Mouse (Mus musculus) R1 (cell line): ENCODE measurements around the gene Mn1.

ENCODE experiments used
- DNase-seq: peaks from one replicate; pipeline ENCODE4 v3.0.0-alpha.2; 2018; ENCODE audit warnings: low read depth, low spot score

Mn1 gene

DNA sequence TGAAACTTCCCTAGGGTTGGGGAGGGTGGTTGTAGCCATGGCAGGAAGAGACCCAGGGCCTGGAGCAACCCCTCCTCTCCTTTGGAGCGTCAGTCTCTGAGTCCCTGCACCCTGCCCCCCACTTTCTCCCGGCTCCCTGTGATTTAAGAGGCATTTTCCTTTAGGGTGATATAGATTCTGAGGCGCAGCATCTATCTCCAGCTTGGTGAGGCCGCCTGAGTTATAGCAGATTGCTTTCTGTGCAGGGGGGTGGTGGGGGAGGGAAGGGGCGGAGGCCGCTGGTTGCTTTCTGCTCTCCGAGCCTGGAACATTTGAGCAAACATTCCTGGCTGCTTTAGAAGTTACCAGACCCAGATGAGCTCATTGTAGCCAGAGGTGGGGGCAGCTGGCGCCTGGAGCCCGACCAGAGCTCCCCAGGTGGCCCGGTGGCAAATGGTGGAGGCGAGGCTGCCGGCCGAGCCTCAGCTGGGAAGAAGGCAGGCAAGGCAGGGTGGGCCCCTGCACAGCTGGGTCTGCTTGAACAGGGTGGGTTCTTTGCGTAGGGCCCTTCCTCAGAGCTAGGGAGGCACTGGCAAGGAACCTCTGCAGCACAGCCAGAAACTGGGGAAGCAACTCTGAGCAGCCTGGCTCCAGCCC lies 8.6 kb upstream of the Mn1 start:
- DNase-seq: no peak

DNA sequence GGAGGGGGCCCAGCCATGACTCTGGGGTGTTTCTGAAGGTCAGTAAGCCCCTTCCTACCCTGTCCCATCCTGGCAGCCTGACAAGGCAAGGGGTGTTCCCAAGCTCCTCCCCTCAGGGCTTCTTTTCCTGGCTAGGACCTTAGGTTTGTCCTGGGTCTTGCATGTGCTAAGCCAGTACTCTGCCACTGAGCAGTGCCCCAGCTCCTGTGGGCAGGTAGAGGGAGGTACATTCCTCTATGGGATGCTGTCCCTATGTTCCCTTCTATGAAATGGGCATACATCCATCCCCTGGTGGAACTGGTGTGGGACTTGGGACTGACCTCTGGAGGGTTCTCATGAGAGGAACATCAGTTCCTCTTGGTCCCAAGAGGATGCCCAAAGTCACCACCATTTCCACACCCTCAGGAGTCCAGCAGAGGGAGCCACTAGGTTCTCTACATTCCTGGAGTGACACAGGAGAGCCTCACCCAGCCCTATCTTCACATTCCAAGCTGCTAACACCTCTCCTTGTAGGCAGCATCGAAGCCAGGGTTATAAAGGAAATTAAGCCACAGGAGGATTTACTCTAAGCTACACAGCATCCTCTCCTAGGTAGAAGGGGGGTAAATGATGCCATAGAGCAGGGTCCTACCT lies 7.6 kb upstream of the Mn1 start:
- peak; percentile 86 for DNase-seq

- no peak for DNase-seq
These were observed 6.5 kb upstream of the Mn1 start for GRCm38 (mm10) chr5:111410665-111411064.

DNA sequence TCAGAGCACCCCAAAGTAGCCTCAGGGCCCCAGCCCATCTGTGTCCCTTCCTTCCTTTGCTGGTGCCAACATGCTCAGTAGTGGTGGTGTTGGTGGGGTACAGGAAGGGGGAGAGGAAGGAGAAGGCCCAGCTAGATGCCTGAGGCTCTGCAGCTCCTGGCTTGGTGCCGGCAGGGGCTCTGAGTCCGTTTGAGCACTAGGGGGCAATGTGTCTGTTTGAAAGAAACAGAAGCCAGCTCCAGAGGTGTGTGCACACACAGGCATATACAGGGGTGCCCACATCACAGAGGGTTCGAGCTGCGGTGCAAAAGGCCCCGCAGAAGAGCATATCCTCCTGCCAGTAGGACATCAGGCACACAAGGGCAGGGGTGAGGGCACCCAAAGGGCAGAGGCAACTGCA lies 3.0 kb upstream of the Mn1 start:
- DNase-seq: peak; percentile 61

- DNase-seq: no peak
These were observed 2.4 kb upstream of the Mn1 start for GRCm38 (mm10) chr5:111414770-111415249.

DNA sequence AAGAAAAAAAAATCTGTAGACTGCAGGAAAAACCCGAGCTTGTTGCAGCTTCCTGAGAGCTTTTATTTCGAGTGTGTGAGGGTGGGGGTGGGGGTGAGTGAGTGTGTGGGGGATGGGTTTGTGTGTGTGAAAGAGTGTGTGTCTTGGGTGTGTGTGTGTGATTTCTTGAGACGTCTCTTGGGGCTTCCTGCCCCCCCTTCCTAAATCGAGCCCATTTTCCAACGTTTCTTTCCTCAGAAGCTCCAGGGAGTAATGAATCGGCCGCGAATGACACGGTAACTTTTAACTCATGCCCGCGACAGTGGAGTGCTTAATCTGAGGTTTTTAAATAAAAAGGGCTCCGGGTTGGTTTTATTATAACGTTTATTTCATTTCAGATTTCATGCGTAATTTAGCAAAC lies 1.6 kb upstream of the Mn1 start:
- no peak for DNase-seq

- no peak for DNase-seq
These were observed 1.1 kb upstream of the Mn1 start for GRCm38 (mm10) chr5:111416048-111416447.

- DNase-seq: peak; percentile 32
These were observed 393 bp downstream of the Mn1 start for GRCm38 (mm10) chr5:111417378-111418131.

DNA sequence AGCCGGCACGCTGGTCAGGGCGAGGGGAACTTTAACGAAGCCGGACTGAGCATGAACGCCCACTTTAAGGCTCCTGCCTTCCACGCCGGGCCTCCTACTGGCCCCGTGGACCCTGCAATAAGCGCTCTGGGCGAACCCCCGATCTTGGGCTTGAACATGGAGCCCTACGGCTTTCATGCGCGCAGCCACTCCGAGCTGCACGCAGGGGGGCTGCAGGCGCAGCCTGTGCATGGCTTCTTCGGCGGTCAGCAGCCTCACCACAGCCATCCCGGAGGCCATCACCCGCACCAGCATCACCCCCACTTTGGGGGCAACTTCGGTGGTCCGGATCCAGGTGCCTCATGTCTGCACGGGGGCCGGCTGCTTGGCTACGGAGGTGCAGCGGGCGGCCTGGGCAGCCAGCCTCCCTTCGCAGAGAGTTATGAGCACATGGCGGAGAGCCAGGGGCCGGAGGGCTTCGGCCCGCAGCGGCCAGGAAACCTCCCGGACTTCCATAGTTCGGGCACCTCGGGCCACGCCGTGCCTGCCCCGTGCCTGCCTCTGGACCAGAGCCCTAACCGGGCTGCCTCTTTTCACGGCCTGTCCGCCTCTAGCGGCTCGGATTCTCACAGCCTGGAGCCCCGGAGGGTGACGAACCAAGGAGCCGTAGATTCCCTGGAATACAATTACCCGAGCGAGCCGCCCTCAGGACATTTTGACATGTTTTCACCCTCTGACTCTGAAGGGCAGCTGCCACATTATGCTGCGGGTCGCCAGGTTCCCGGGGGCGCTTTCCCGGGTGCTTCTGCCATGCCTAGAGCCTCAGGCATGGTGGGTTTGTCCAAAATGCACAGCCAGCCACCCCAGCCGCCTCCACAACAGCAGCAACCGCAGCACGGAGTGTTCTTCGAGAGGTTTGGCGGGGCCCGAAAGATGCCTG lies 1.3 kb downstream of the Mn1 start:
- DNase-seq: peak; percentile 28

DNA sequence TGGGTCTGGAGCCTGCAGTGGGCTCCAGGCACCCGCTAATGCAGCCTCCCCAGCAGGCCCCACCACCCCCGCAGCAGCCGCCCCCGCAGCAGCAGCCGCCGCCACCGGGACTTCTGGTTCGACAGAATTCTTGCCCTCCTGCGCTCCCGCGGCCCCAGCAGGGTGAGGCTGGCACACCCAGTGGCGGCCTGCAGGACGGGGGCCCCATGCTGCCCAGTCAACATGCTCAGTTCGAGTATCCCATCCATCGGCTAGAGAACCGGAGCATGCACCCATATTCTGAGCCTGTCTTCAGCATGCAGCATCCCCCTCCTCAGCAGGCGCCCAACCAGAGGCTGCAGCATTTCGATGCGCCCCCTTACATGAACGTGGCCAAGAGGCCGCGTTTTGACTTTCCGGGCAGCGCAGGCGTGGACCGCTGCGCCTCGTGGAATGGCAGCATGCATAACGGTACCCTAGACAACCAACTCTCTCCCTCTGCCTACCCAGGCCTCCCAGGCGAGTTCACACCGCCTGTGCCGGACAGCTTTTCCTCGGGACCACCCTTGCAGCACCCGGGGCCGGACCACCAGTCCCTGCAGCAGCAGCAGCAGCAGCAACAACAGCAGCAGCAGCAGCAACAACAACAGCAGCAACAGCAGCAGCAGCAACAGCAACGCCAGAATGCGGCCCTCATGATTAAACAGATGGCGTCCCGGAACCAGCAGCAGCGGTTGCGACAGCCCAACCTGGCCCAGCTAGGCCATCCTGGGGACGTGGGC lies 2.1 kb downstream of the Mn1 start:
- DNase-seq: peak; percentile 27

GRCm38 (mm10) chr5:111420011-111420691 lies 3.0 kb downstream of the Mn1 start:
- DNase-seq: peak; percentile 25

- no peak for DNase-seq
These were observed 3.7 kb downstream of the Mn1 start for GRCm38 (mm10) chr5:111420896-111421295.

DNA sequence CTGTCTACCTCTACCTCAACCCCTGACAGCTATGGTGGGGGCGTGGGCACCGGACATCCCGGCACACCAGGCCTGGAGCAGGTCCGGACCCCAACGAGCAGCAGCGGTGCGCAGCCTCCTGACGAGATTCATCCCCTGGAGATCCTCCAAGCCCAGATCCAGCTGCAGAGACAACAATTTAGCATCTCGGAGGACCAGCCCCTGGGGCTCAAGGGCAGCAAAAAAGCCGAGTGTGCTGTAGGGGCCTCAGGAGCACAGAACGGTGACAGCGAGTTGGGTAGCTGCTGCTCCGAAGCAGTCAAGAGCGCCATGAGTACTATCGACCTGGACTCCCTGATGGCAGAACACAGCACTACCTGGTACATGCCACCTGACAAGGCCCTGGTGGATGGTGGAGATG lies 4.3 kb downstream of the Mn1 start:
- DNase-seq: no peak

DNA sequence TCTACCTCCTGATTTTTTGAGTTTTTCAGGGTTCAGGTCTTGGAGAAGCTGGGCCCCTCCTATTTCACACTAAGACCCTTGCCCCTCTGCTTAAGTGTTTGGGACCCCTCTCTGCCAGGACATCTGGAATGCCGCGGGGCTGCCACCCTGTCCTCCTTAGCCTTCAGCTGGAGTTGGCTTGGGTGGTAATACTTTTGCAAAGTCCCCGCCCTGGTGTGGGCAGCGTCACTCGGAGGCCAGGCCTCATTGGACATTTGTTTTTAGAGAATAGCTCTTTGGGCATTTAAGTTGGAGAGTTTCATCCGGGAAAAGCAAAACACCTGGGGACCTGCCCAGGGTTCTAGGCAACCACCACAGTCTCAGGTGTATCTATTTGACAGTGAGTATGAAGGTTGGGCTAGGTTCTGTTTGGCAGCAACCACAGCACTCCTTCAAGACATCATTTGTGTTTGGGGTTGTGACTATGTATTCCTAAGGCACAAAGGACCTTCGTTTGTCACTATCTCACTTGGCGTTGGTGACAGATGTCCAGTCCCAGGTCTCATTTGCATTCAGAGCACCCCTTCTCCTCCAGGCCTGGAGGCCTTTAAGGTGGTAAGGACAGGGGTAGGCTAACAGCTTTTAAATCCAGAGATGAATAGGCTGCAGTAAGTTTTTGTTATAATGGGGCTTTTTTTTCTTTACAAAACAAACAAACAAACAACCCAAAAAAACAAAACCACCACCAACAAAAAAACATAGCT lies 5.1 kb downstream of the Mn1 start:
- DNase-seq: no peak

DNA sequence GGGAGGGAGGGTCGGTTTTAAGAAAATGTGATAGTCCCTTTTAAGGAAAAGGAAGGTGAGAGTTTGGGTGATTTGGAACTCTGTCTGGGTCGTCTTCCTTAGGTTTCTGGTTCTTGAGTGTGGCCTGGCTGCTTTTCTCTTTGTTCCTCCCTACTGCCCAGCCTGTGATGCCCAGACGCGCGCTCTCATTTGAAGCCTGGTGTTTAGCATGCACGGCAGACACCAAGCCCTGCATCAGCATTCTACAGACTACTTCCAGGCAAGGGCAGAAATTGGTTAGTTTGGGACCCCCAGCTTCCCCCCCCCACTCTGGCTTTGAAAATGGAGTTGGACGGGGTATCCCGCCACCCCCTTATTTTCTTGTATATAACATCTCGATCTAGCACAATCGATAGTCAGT lies 5.8 kb downstream of the Mn1 start:
- no peak for DNase-seq

DNA sequence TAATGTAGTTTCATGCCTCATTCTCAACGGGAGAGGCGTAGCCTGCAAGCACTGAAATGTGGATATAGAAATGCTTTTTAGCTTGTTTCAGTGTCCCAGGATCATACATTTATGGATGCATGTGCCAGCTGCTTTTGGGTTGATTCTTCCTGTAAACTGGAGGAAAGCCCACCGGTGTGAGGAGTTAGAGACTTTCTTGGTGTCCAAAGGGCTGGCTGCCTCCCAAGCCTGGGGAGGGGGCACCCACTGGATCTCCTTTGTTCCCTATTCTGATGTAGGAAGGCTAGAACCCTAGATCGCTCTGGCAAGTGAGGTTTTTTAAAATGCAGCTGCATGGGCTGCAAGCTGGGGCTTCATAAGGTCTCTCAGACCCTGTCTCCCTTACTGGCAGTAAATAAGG lies 6.5 kb downstream of the Mn1 start:
- no peak for DNase-seq

DNA sequence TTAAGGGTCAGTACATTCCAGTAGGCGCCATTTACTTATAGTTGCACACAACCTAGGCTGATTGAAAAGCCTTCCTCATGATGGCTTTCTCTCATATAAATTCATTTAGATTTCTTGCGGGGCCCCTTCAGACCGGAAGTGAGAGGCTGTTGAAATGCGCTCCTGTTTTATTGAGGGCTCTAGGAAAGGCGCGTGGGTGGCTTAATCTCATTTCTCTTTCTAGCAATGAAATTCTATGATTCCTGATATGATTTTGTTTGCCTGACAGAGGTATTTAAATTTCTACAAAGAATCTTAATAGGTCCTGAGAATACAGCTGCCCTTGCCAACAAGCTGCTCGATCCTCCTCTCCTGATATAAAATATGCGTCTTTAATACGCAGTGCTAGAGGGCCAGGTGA lies 8.7 kb downstream of the Mn1 start:
- no peak for DNase-seq

- DNase-seq: no peak
These were observed 9.1 kb downstream of the Mn1 start for GRCm38 (mm10) chr5:111426249-111426648.

- DNase-seq: no peak
These were observed 11.7 kb downstream of the Mn1 start for GRCm38 (mm10) chr5:111428882-111429281.

GRCm38 (mm10) chr5:111429726-111430125 lies 12.6 kb downstream of the Mn1 start:
- DNase-seq: no peak
